Mouse (Mus musculus) intestine, postnatal 0 days (tissue): ENCODE measurements around the gene Mapk3. TPM values are rescaled to one million over a fixed set of nuclear protein-coding genes. Genes with fewer than 3 reads are reported as not detected.
A peak's percentile ranks its signal among the peaks of the same experiment; 100 is the strongest.

ENCODE experiments used
- ATAC-seq: fragments of 200-750 bp; cut with Nextera tagmentation; 2 replicates; pipeline ENCODE4 v1.8.0; 2017; ENCODE audit warnings: mild to moderate bottlenecking, moderate TSS enrichment, moderate library complexity
- H3K27ac ChIP-seq: fragments of 300-500 bp; sonication (generic); 2 replicates; pipeline ENCODE4 v1.5.1; 2014; ENCODE audit warnings: mild to moderate bottlenecking, low read depth, low read length, moderate library complexity
- H3K27me3 ChIP-seq: fragments of 300-500 bp; sonication (generic); replicated peaks from 2 replicates; pipeline ENCODE4 v1.6.1; 2014; ENCODE audit warnings: low read length, mixed read lengths; ENCODE audit not compliant: control insufficient read depth, insufficient read depth
- H3K36me3 ChIP-seq: fragments of 300-500 bp; sonication (generic); 2 replicates; pipeline ENCODE4 v1.6.1; 2014; ENCODE audit warnings: mild to moderate bottlenecking, moderate library complexity; ENCODE audit not compliant: control insufficient read depth, insufficient read depth
- H3K4me1 ChIP-seq: fragments of 300-500 bp; sonication (generic); replicated peaks from 2 replicates; pipeline ENCODE4 v1.6.1; 2014; ENCODE audit warnings: antibody characterized with exemption, low read length, mixed read lengths; ENCODE audit not compliant: control insufficient read depth, insufficient read depth
- H3K4me2 ChIP-seq: fragments of 300-500 bp; sonication (generic); replicated peaks from 2 replicates; pipeline ENCODE4 v1.6.1; 2014; ENCODE audit warnings: low read depth, mild to moderate bottlenecking, moderate library complexity
- H3K4me3 ChIP-seq: fragments of 300-500 bp; sonication (generic); 2 replicates; pipeline ENCODE4 v1.5.1; 2014; ENCODE audit warnings: low read depth, low read length
- H3K9ac ChIP-seq: fragments of 300-500 bp; sonication (generic); 2 replicates; pipeline ENCODE4 v1.6.1; 2014; ENCODE audit warnings: mild to moderate bottlenecking, low read depth, low read length
- H3K9me3 ChIP-seq: fragments of 300-500 bp; sonication (generic); 2 replicates; pipeline ENCODE4 v1.6.1; 2016; ENCODE audit warnings: mixed run types; ENCODE audit not compliant: control insufficient read depth
- CTCF ChIP-seq: sonication (generic); IDR thresholded peaks from 2 replicates; pipeline ENCODE4 v1.5.1; 2016; ENCODE audit warnings: low read depth, mild to moderate bottlenecking, control low read depth, antibody characterized with exemption, moderate library complexity
- WGBS: fragments of 180-500 bp; shearing (Covaris S2); extraction: QIAGEN DNeasy Blood & Tissue Kit; methylation state at CpG from one replicate; pipeline ENCODE4 v1.1.7; 2014; 5-methylcytosine and 5-hydroxymethylcytosine counted together
- polyA plus RNA-seq: library from polyadenylated mRNA; unstranded; fragments of >200 nt; fragmentation: Nextera tagmentation; extraction: Ambion mirVana; gene quantifications from 2 replicates; pipeline ENCODE4 v1.2.1, GENCODE M21; 2015

Gene Mapk3
- polyA plus RNA-seq, 1 experiment from 2014 or later: 131 TPM

DNA sequence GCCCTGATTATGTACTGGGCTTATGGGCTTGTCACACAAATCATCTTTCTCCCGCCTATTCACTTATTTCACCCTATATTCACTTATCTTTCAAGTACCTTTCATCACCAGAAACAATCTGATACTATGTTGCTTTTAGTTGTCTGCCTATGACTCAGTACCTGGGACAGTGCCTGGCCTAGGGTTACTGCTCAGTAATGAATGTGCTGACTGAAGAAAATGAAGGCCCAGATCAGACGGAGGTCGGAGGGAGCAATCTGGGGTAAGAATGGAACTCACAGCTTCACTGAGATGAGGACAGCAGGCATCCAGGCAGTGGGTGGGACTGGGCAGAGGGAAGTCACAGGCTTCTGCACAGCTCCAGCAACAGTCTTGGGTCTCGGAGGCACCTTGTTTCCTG is 48.0 kb downstream of the Mapk3 start:
- 49% methylated on average over 4 of the region's 4 CpGs for WGBS
- Histone ChIP-seq H3K4me2 (peak overlapping the region; percentile 80; the same call in 1 of the 2 replicates), H3K4me1 (no peaks in the 10 kb centered on the region), H3K9me3 (no peaks in the 10 kb centered on the region), H3K4me3 (no peak overlapping the region), H3K9ac (no peak overlapping the region), H3K27ac (no peak overlapping the region), H3K27me3 (no peaks in the 10 kb centered on the region), H3K36me3 (no peaks in the 10 kb centered on the region)
- TF ChIP-seq CTCF: no peak
- ATAC-seq: no peak

DNA sequence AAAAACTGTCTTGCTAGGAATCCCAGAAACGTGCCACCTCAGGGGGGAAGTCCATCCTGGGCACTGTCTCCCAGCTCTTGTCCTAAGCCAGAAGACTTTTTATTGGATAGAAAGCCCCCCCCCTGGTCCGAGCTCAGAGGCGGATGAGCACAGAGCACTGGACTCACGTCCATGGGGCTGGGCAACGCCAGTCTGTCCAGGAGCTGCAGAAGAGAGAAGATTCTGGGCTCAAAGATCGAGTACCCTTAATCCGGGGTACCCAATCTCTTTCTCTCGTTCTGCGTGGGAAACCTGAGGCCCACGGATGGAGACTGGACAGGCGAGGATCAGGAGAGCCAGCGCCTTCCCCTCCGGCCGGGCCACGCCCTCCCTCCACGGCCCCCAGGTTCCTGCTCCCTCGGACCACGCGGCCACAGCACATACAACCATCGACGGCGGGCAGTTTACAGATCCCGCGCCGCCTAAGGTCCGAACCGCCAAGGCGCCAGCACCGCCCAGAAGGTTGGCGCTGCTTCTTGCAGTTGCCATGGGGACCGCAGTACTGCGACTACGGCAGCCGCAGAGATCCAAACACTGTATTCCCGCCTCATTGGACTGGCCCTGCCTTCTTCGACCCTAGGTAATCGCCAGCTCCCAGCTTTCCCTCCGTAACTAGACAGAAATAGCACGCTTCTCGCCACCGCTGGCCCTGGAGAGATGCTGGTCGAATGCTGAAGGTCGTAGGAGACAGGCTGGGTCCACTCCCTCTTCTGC is 49.5 kb downstream of the Mapk3 start:
- Histone ChIP-seq H3K36me3 (no peaks in the 10 kb centered on the region), H3K4me1 (no peaks in the 10 kb centered on the region), H3K27ac (no peak overlapping the region), H3K9ac (peak overlapping the region; percentile 41), H3K9me3 (no peaks in the 10 kb centered on the region), H3K4me2 (peak overlapping the region; percentile 80), H3K4me3 (peak overlapping the region; percentile 52), H3K27me3 (no peaks in the 10 kb centered on the region)
- under 1% methylated on average over 43 of the region's 43 CpGs for WGBS
- peak; percentile 76 for ATAC-seq
- TF ChIP-seq CTCF: peak; percentile 40

DNA sequence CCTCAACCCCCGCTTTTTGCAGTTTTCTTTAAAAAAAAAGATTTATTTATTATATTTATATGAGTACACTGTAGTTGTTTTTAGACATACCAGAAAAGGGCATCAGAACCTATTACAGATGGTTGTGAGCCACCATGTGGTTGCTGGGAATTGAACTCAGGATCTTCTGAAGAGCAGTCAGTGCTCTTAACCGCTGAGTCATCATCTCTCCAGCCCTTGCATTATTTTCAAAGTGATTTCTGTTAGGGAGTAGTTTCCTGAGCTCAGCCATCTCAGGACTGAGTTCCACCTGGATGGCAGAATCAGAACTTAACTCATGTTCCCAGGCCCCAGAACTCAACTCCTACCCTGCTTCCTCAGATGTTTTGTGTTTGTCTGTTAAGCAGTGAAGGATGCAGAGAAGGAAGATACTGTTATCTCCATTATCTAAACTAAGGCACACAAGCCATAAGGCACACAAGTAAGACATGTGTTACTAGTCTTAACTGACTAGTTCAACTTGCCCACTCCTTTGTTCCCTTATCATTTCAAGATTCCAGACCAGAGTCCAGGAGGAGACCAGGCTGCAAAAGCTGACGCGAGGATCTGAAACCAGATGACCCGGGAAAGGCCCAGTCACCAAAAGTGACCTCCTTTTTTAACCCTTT is 50.4 kb downstream of the Mapk3 start:
- peak overlapping the region; percentile 80 for H3K4me2 ChIP-seq
- no peak overlapping the region for H3K9ac ChIP-seq
- ATAC-seq: no peak
- no peaks in the 10 kb centered on the region for H3K4me1 ChIP-seq
- no peak overlapping the region for H3K27ac ChIP-seq
- no peak for TF ChIP-seq CTCF
- H3K4me3 ChIP-seq: no peak overlapping the region
- no peaks in the 10 kb centered on the region for H3K36me3 ChIP-seq
- H3K27me3 ChIP-seq: no peaks in the 10 kb centered on the region
- 56% methylated on average over 5 of the region's 5 CpGs for whole genome bisulfite sequencing
- no peaks in the 10 kb centered on the region for H3K9me3 ChIP-seq

Other genes with a start within 250 kb of the Mapk3 start
- 141 and 150 TPM in 2 replicates for gene Eif3c, start 193.2 kb upstream of the Mapk3 start, polyA plus RNA-seq
- 0.44 and 0.57 TPM in 2 replicates for gene Apobr, start 174.7 kb upstream of the Mapk3 start, polyA plus RNA-seq
- 62.9 and 66.6 TPM in 2 replicates for gene Cln3, start 173.8 kb upstream of the Mapk3 start, polyA plus RNA-seq
- gene Il27, start 164.7 kb upstream of the Mapk3 start, polyA plus RNA-seq: 0.14 TPM in 1 of 2 replicates, not detected in the other
- 28.2 and 30.8 TPM in 2 replicates for gene Nupr1, start 128.7 kb upstream of the Mapk3 start, polyA plus RNA-seq
- gene Sgf29, start 110.3 kb upstream of the Mapk3 start, polyA plus RNA-seq: 21.7 and 25.8 TPM in 2 replicates
- gene Sult1a1, start 83.2 kb upstream of the Mapk3 start, polyA plus RNA-seq: 6.8 and 8.2 TPM in 2 replicates
- gene Bola2, start 64.2 kb upstream of the Mapk3 start, polyA plus RNA-seq: 80.4 and 98.2 TPM in 2 replicates
- gene Slx1b, start 63.8 kb upstream of the Mapk3 start, polyA plus RNA-seq: 4.8 and 5.5 TPM in 2 replicates
- gene Coro1a, start 51.8 kb upstream of the Mapk3 start, polyA plus RNA-seq: 21.5 TPM in 2 replicates
- gene Gdpd3, start 6.7 kb downstream of the Mapk3 start, polyA plus RNA-seq: 13.9 and 14.6 TPM in 2 replicates
- gene Ypel3, start 17.4 kb downstream of the Mapk3 start, polyA plus RNA-seq: 63.1 and 64.6 TPM in 2 replicates
- 0.17 TPM in 2 replicates for gene Tbx6, start 21.9 kb downstream of the Mapk3 start, polyA plus RNA-seq
- gene Ppp4c, start 32.9 kb downstream of the Mapk3 start, polyA plus RNA-seq: 134 and 135 TPM in 2 replicates
- gene Fam57b, start 38.1 kb downstream of the Mapk3 start, polyA plus RNA-seq: 0.97 and 1.2 TPM in 2 replicates
- gene 4930451I11Rik, start 72.0 kb downstream of the Mapk3 start, polyA plus RNA-seq: not detected in 2 replicates
- 1.5 and 1.6 TPM in 2 replicates for gene Doc2a, start 87.8 kb downstream of the Mapk3 start, polyA plus RNA-seq
- 7.2 and 9.5 TPM in 2 replicates for gene Hirip3, start 102.4 kb downstream of the Mapk3 start, polyA plus RNA-seq
- gene Ino80e, start 102.8 kb downstream of the Mapk3 start, polyA plus RNA-seq: 36.4 and 37.4 TPM in 2 replicates
- gene Taok2, start 125.1 kb downstream of the Mapk3 start, polyA plus RNA-seq: 11.5 and 12.9 TPM in 2 replicates
- gene Tmem219, start 163.3 kb downstream of the Mapk3 start, polyA plus RNA-seq: 71.1 and 73.5 TPM in 2 replicates
- gene Kctd13, start 169.3 kb downstream of the Mapk3 start, polyA plus RNA-seq: 11.4 and 11.9 TPM in 2 replicates
- gene Asphd1, start 190.0 kb downstream of the Mapk3 start, polyA plus RNA-seq: 0.16 and 0.21 TPM in 2 replicates
- gene Sez6l2, start 191.0 kb downstream of the Mapk3 start, polyA plus RNA-seq: 1.3 and 1.9 TPM in 2 replicates
- 159 and 169 TPM in 2 replicates for gene Cdipt, start 216.3 kb downstream of the Mapk3 start, polyA plus RNA-seq
- 3.2 TPM in 2 replicates for gene Cdiptos, start 216.5 kb downstream of the Mapk3 start, polyA plus RNA-seq